In the genomic region with DNA sequence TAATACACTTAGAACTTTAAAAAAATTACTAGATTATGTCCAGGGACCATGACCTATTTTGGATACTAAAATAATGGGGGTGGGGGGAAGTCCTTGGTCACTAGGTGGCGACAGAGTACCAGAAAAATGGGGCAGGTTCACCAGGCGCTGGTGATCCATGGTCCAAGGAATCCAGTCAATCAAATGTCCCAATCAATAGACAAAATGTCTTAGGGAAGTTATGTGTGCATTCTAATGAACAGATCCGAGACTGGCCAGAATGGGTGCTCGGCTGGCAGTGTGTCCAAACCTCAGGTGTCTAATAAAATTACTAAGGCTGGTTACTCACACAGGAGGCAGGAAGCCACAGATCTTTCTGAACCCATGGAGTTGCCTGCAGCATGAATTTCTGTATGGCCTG, we compare ENCODE assay signal across 9 mouse cellular contexts. TPM values are rescaled to one million over a fixed set of nuclear protein-coding genes. Genes with fewer than 3 reads are reported as not detected.
DNase-seq lines count a peak whose midpoint lies in the region; ATAC-seq lines count a peak whose summit lies in the region.
"Had no signal": no experiment of that assay in that cellular context is flagged by ENCODE, and none has a peak within 500 bp of the region (broad histone marks: within the 10 kb centered on the region; RNA-seq: fewer than 3 reads in every experiment).

No protein-coding gene starts in this region.

- no peaks in the 10 kb centered on the region for H3K9me3 ChIP-seq in heart, embryonic 11.5 days (replicated peaks; ENCODE audit: control insufficient read depth, low read length)
- H3K9me3 ChIP-seq in embryonic facial prominence, embryonic 11.5 days (replicated peaks; ENCODE audit: control insufficient read depth, low read length), result no peaks in the 10 kb centered on the region
- H3K9me3 ChIP-seq: limb, embryonic 12.5 days had no signal

- H3K4me3 ChIP-seq in heart, embryonic 11.5 days (ENCODE audit: low read depth, low read length), result no peak overlapping the region
- H3K4me3 ChIP-seq in embryonic facial prominence, embryonic 11.5 days (ENCODE audit: low read depth, low read length), result no peak overlapping the region
- H3K4me3 ChIP-seq: limb, embryonic 12.5 days had no signal

- WGBS in heart, embryonic 11.5 days (ENCODE audit: insufficient replicate concordance), result 14% methylated on average over 4 of the region's 4 CpGs
- WGBS in embryonic facial prominence, embryonic 11.5 days, result 19% methylated on average over 4 of the region's 4 CpGs

- H3K36me3 ChIP-seq in heart, embryonic 11.5 days (ENCODE audit: control insufficient read depth, insufficient read depth, low read length), result no peaks in the 10 kb centered on the region
- H3K36me3 ChIP-seq in embryonic facial prominence, embryonic 11.5 days (replicated peaks; ENCODE audit: control insufficient read depth, insufficient read depth, low read depth, low read length), result no peaks in the 10 kb centered on the region
- H3K36me3 ChIP-seq: limb, embryonic 12.5 days had no signal

- no peaks in the 10 kb centered on the region for H3K27me3 ChIP-seq in heart, embryonic 11.5 days (ENCODE audit: control insufficient read depth, insufficient read depth, low read length)
- H3K27me3 ChIP-seq in embryonic facial prominence, embryonic 11.5 days (ENCODE audit: control insufficient read depth, insufficient read depth, low read length), result no peaks in the 10 kb centered on the region
- H3K27me3 ChIP-seq: limb, embryonic 12.5 days had no signal

- no peak overlapping the region for H3K4me2 ChIP-seq in heart, embryonic 11.5 days
- H3K4me2 ChIP-seq in embryonic facial prominence, embryonic 11.5 days (ENCODE audit: low read depth, low read length), result no peak overlapping the region
- H3K4me2 ChIP-seq: limb, embryonic 12.5 days had no signal

- peak; percentile 88 for DNase-seq in heart, adult 11 months
- DNase-seq in 416B (ENCODE audit: low read depth), result peak; percentile 61
- peak; percentile 59 for DNase-seq in R1 (ENCODE audit: low read depth, low spot score)
- DNase-seq in embryonic facial prominence, embryonic 11.5 days (ENCODE audit: low spot score), result peak; percentile 77
- peak; percentile 64 for DNase-seq in thymus, postnatal 0 days (ENCODE audit: low spot score)

- H3K4me1 ChIP-seq in heart, embryonic 11.5 days (ENCODE audit: control insufficient read depth, insufficient read depth, low read length), result no peaks in the 10 kb centered on the region
- H3K4me1 ChIP-seq in embryonic facial prominence, embryonic 11.5 days (ENCODE audit: control insufficient read depth, insufficient read depth, low read length), result no peaks in the 10 kb centered on the region

- no peak for ATAC-seq in heart, embryonic 11.5 days (replicated peaks; ENCODE audit: insufficient number of reproducible peaks, low FRiP score, low TSS enrichment)
- 0 out of 2 replicates have a peak, but pooled peaks have one; percentile 18 for ATAC-seq in embryonic facial prominence, embryonic 11.5 days (replicated peaks; ENCODE audit: insufficient number of reproducible peaks, low FRiP score, low TSS enrichment, low read depth)
- ATAC-seq in inflammation-experienced regulatory T-cells, adult 6 months, result peak; percentile 76
- ATAC-seq in megakaryocyte, adult 5-6 weeks (ENCODE audit: poor library complexity, severe bottlenecking), result peak; percentile 74

- no peak overlapping the region for H3K9ac ChIP-seq in heart, embryonic 11.5 days (ENCODE audit: low read depth, low read length)
- H3K9ac ChIP-seq in embryonic facial prominence, embryonic 11.5 days (replicated peaks; ENCODE audit: low read length), result no peak overlapping the region
- H3K9ac ChIP-seq: limb, embryonic 12.5 days had no signal

- no peak overlapping the region for H3K27ac ChIP-seq in heart, embryonic 11.5 days (ENCODE audit: low read depth, low read length)
- no peak overlapping the region for H3K27ac ChIP-seq in embryonic facial prominence, embryonic 11.5 days (replicated peaks; ENCODE audit: low read depth, low read length)
- H3K27ac ChIP-seq: limb, embryonic 12.5 days had no signal

RNA-seq across cellular contexts. Expression of a gene that starts 49.7 kb away (rescaled TPM):
- polyA plus RNA-seq in heart, embryonic 11.5 days (2014; fragmentation: Nextera tagmentation; extraction: Ambion mirVana), result 0.21 TPM in 1 of 2 replicates, not detected in the other
- 0.50 TPM in 1 of 2 replicates, not detected in the other for polyA plus RNA-seq in embryonic facial prominence, embryonic 11.5 days (2014; fragmentation: Nextera tagmentation; extraction: Ambion mirVana)
- under 1 TPM in 1 of 3 experiments, not detected in 2; 0.44 TPM for polyA plus RNA-seq in inflammation-experienced regulatory T-cells, adult 6 months (2017; shearing (Covaris generic))
- total RNA-seq in megakaryocyte, adult 5-6 weeks (2015), result not detected in 2 replicates
- total RNA-seq in megakaryocyte, adult 5-6 weeks (2017), result not detected in 2 replicates
- polyA plus RNA-seq in thymus, postnatal 0 days (2015; fragmentation: Nextera tagmentation; extraction: Ambion mirVana), result 0.13 and 0.33 TPM in 2 replicates
- polyA plus RNA-seq: limb, embryonic 12.5 days had no signal

RNA-seq across cellular contexts. Expression of a gene that starts 59.0 kb away (rescaled TPM):
- polyA plus RNA-seq in heart, embryonic 11.5 days (2014; fragmentation: Nextera tagmentation; extraction: Ambion mirVana), result 0.97 and 2.4 TPM in 2 replicates
- polyA plus RNA-seq in embryonic facial prominence, embryonic 11.5 days (2014; fragmentation: Nextera tagmentation; extraction: Ambion mirVana), result 8.6 and 9.2 TPM in 2 replicates
- 1 to 10 TPM; 2.2 to 6.8 (median 4.7) TPM for polyA plus RNA-seq in inflammation-experienced regulatory T-cells, adult 6 months (2017; shearing (Covaris generic))
- total RNA-seq in megakaryocyte, adult 5-6 weeks (2015), result not detected in 2 replicates
- total RNA-seq in megakaryocyte, adult 5-6 weeks (2017), result 0.07 TPM in 1 of 2 replicates, not detected in the other
- 5.5 and 6.6 TPM in 2 replicates for polyA plus RNA-seq in thymus, postnatal 0 days (2015; fragmentation: Nextera tagmentation; extraction: Ambion mirVana)
